Mouse (Mus musculus) embryonic fibroblast, embryonic 13.5 days (primary cell): Measurements from ENCODE around the gene Vegfa. TPM values are rescaled to one million over a fixed set of nuclear protein-coding genes. Genes with fewer than 3 reads are reported as not detected.

Experiments used
- H3K27ac ChIP-seq: 2 replicates; pipeline ENCODE4 v1.5.1; 2012; ENCODE audit warnings: low read length, control low read depth, inconsistent platforms; ENCODE audit not compliant: insufficient read depth
- H3K4me1 ChIP-seq: 2 replicates; pipeline ENCODE4 v1.6.1; 2011; ENCODE audit warnings: low read length; ENCODE audit not compliant: control insufficient read depth, insufficient read depth
- H3K4me3 ChIP-seq: 2 replicates; pipeline ENCODE4 v1.5.1; 2011; ENCODE audit warnings: mild to moderate bottlenecking, control low read depth, low read length; ENCODE audit not compliant: insufficient read depth
- CTCF ChIP-seq: IDR thresholded peaks from 2 replicates; pipeline ENCODE4 v1.5.1; 2011; ENCODE audit warnings: mild to moderate bottlenecking, control low read depth, low read length, moderate library complexity, borderline replicate concordance; ENCODE audit not compliant: insufficient read depth
- POLR2A ChIP-seq: IDR thresholded peaks from 2 replicates; pipeline ENCODE4 v1.6.1; 2011; ENCODE audit warnings: low read depth, mild to moderate bottlenecking, control low read depth, low read length, moderate library complexity
- polyA plus RNA-seq: library from polyadenylated mRNA; stranded (reverse); fragments of >200 nt; gene quantifications from 2 replicates; pipeline ENCODE4 v1.2.4, GENCODE M21; 2011; ENCODE audit warnings: low read depth; ENCODE audit not compliant: missing spikeins, insufficient read length

The Vegfa gene
- polyA plus RNA-seq, 1 experiment = 140 TPM

DNA sequence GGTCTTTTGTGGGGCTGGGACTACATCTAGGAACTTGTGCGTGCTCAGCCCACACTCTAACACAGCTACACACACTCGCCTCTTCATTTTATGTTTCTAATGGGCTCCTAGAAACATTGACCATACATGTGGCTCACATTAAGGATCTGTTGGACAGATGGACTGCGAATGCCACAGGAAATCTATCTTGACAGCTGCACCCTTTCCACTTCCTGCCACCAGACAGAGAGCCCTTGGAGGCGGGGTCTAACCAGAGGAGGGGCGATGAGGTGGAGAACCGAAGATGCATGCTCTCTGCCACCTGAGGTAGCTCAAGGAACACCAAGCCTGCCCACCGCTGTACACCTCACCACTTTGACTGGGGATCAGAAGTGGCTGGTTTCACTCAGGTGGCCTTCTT, 57.7 kb downstream of the Vegfa start:
- Histone ChIP-seq H3K4me3 (no peak overlapping the region), H3K4me1 (no peaks in the 10 kb centered on the region), H3K27ac (no peak overlapping the region)
- TF ChIP-seq CTCF = no peak
- no peak for TF ChIP-seq POLR2A

DNA sequence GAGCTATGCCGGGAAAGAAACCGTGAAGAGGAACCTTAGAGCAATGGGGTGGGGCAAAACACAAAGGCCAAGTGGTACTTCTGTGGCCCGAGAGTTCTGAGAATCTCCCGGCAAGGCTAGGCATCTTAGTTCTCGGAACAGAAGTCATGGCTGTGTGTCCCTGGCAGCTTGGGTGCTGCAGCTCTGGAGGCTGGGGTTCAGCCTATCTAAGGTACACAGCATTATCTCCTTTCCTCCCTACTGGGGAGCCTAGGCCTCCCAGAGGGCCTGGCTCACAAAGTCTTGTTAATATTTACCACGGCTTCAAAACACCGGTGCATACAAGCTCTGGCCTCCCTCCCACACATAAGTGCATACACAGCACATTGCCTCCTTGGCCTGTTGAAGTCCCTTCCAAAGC, 59.0 kb downstream of the Vegfa start:
- Histone ChIP-seq H3K4me1 (no peaks in the 10 kb centered on the region), H3K4me3 (no peak overlapping the region), H3K27ac (no peak overlapping the region)
- TF ChIP-seq CTCF (no peak), POLR2A (no peak)

DNA sequence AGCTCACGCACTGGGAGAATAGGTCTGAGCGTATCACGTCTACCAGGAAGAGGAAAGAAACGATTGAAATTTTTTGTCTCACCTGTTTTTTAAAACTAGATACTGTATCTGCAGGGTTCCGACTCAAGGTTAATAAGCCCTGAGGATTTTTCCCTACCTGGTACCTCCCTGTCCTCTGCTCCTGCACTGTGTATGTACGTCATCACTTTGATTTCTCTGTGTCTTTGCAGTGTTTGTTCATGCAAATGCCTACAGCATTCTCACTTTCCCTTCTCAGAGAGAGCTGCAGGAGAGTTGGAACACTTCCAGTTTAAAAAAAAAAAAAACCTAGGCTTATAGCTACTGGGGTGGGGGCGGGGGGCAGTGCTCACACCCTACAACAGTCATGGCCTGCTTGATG, 59.8 kb downstream of the Vegfa start:
- no peak overlapping the region for H3K27ac ChIP-seq

DNA sequence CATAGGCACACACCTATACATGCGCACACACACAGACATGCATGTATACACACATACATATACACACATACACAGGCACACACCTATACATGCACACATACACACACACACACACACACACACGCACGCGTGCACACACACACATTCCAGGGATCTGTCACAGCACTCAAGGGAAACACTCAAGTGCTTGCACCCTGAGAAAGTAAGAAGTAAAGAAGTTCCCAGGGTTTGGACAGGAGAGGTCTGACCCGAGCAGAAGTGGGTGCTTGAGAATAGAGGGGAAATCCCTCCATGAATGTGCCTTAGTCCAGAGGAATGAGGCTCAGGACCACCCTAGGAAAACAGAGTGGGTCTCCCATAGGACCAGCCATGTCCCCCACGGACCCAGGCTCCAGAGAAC, 60.4 kb downstream of the Vegfa start:
- H3K4me1 ChIP-seq = no peaks in the 10 kb centered on the region

More for the DNA sequence above, 59.8 kb downstream of the Vegfa start:
- H3K4me3 ChIP-seq = no peak overlapping the region
- H3K4me1 ChIP-seq = no peaks in the 10 kb centered on the region
- TF ChIP-seq POLR2A (no peak), CTCF (no peak)

DNA sequence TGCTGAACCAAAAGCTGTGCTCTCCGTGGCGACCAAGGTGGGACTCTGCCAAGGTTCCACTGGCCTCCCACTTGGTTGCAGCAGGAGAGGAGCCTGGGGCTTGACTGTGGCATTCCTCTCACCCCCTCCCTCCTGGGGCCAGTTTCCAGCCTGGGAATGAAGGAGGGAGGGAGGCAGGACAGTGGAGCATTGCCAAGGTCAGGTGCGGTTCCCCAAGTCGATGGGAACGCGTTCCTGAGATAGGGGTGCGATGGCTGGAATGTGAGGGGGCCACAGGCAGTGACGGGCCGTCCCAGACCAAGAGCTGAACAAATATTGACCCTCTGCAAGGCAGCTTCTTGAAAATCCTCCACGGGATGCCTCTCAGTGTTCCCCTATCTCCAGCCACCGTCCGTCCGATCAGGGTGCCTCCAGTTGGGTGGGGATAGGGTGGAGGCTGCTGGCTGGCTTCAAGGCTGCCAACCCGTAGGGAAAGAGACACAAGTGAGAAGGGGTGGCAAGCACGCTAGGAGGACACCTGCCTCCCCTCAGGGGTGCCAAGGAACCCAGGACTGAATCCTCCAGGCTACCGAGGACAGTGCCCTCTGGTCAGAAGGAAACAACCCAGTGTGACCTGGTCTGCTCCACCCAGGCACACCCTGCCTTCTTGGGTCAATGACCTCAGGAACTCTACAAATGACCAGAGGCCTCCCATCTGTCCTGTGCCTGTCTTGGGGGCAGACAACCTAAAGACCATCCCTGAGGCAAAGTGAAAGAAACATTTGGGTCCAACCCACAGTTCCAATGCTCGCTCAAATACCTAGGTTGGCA, 61.2 kb downstream of the Vegfa start:
- H3K27ac ChIP-seq = no peak overlapping the region
- H3K4me3 ChIP-seq = no peak overlapping the region
- TF ChIP-seq CTCF (no peak), POLR2A (no peak)
- no peaks in the 10 kb centered on the region for H3K4me1 ChIP-seq

More for the DNA sequence above, 60.4 kb downstream of the Vegfa start:
- Histone ChIP-seq H3K27ac (no peak overlapping the region), H3K4me3 (no peak overlapping the region)
- TF ChIP-seq CTCF = no peak
- TF ChIP-seq POLR2A = no peak

DNA sequence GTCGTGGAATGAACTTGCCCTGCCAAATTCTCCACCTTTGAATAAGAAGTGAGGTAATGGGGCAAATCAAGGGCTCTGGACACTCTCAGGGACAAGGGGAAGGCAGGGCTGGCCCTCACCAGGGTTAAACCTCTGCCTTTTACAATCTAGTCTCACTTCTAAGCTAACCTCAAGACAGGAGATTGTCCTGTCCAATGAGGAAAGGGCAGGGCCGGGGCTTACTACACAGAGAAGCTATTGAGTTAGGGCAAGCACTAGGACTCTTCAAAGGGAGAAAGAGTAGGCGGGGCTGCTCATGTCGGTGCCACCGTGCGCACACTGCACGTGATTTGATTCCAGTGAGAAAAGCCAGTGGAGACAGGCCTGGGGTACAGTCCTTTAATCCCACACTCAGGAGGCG, 62.6 kb downstream of the Vegfa start:
- TF ChIP-seq CTCF = no peak
- no peak for TF ChIP-seq POLR2A
- Histone ChIP-seq H3K4me1 (no peaks in the 10 kb centered on the region), H3K4me3 (no peak overlapping the region), H3K27ac (no peak overlapping the region)

DNA sequence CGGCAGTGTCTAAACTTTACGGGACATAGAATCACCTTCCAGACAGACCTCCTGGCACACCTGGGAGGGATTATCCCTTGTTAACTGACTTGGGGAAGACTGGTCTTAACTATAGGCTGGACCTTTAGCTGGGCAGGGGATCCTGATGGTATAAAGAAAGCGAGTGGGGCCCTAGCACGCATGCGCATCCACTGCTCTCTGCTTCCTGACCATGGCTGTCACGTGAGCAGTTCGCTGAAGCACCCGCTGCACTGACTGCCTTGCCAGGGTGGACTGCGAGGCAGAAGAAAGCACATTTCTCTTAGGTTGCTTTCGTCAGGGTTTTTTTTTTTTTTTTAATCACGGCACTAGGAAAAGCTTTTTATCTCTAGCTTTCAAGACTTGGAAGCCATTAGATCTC, 63.8 kb downstream of the Vegfa start:
- Histone ChIP-seq H3K27ac (no peak overlapping the region), H3K4me3 (no peak overlapping the region), H3K4me1 (no peaks in the 10 kb centered on the region)
- TF ChIP-seq CTCF (no peak), POLR2A (no peak)

Other genes starting within 250 kb of the Vegfa start
- gene Mrps18a, start 78.6 kb upstream of the Vegfa start, polyA plus RNA-seq = 47.2 and 57.4 TPM in 2 replicates
- 1.6 and 3.4 TPM in 2 replicates for gene Rsph9, start 111.8 kb upstream of the Vegfa start, polyA plus RNA-seq
- 14.5 and 15.3 TPM in 2 replicates for gene Mad2l1bp, start 121.2 kb upstream of the Vegfa start, polyA plus RNA-seq
- 46.1 and 61.2 TPM in 2 replicates for gene Gtpbp2, start 128.7 kb upstream of the Vegfa start, polyA plus RNA-seq
- gene Polh, start 170.3 kb upstream of the Vegfa start, polyA plus RNA-seq = 22.7 and 22.9 TPM in 2 replicates
- gene Xpo5, start 170.4 kb upstream of the Vegfa start, polyA plus RNA-seq = 55.2 and 58.0 TPM in 2 replicates
- gene Polr1c, start 215.7 kb upstream of the Vegfa start, polyA plus RNA-seq = 61.1 and 63.6 TPM in 2 replicates
- gene Yipf3, start 215.7 kb upstream of the Vegfa start, polyA plus RNA-seq = 114 and 133 TPM in 2 replicates
- 1.6 and 3.5 TPM in 2 replicates for gene Lrrc73, start 221.2 kb upstream of the Vegfa start, polyA plus RNA-seq